Mouse (Mus musculus) lung, postnatal 0 days (tissue): ENCODE results near the gene Pbx1. TPM values are rescaled to one million over a fixed set of nuclear protein-coding genes. Genes with fewer than 3 reads are reported as not detected.
A peak's percentile ranks its signal among the peaks of the same experiment; 100 is the strongest.

Source experiments
- ATAC-seq: fragments of 200-750 bp; cut with Nextera tagmentation; 2 replicates; pipeline ENCODE4 v1.8.0; 2017; ENCODE audit warnings: moderate library complexity
- DNase-seq: peaks from one replicate; pipeline ENCODE4 v3.0.0-alpha.2; 2016; ENCODE audit warnings: low spot score
- H3K27ac ChIP-seq: fragments of 300-500 bp; sonication (generic); 2 replicates; pipeline ENCODE4 v1.5.1; 2014; ENCODE audit warnings: antibody characterized with exemption, mild to moderate bottlenecking, low read length, mixed read lengths
- H3K27me3 ChIP-seq: fragments of 300-500 bp; sonication (generic); replicated peaks from 2 replicates; pipeline ENCODE4 v1.6.1; 2014; ENCODE audit warnings: low read length, mixed read lengths; ENCODE audit not compliant: insufficient read depth
- H3K36me3 ChIP-seq: fragments of 300-500 bp; sonication (generic); 2 replicates; pipeline ENCODE4 v1.6.1; 2014; ENCODE audit warnings: low read length, mixed read lengths; ENCODE audit not compliant: insufficient read depth
- H3K4me1 ChIP-seq: fragments of 300-500 bp; sonication (generic); 2 replicates; pipeline ENCODE4 v1.6.1; 2014; ENCODE audit warnings: antibody characterized with exemption, low read depth, low read length, mixed read lengths; ENCODE audit not compliant: insufficient read depth
- H3K4me2 ChIP-seq: fragments of 300-500 bp; sonication (generic); replicated peaks from 2 replicates; pipeline ENCODE4 v1.6.1; 2014; ENCODE audit warnings: low read depth, mild to moderate bottlenecking, low read length, moderate library complexity, mixed read lengths
- H3K4me3 ChIP-seq: fragments of 300-500 bp; sonication (generic); 2 replicates; pipeline ENCODE4 v1.5.1; 2014; ENCODE audit warnings: low read depth, low read length
- H3K9ac ChIP-seq: fragments of 300-500 bp; sonication (generic); replicated peaks from 2 replicates; pipeline ENCODE4 v1.6.1; 2014; ENCODE audit warnings: low read depth, mild to moderate bottlenecking
- H3K9me3 ChIP-seq: fragments of 300-500 bp; sonication (generic); 2 replicates; pipeline ENCODE4 v1.6.1; 2016; ENCODE audit warnings: low read length, mixed read lengths
- CTCF ChIP-seq: IDR thresholded peaks from 2 replicates; pipeline ENCODE4 v1.5.1; 2016; ENCODE audit warnings: antibody characterized with exemption, mild to moderate bottlenecking
- EP300 ChIP-seq: IDR thresholded peaks from 2 replicates; pipeline ENCODE4 v1.6.1; 2016; ENCODE audit warnings: antibody characterized with exemption, mild to moderate bottlenecking, control low read depth
- whole genome bisulfite sequencing: fragments of 180-500 bp; shearing (Covaris S2); extraction: QIAGEN DNeasy Blood & Tissue Kit; methylation state at CpG from one replicate; pipeline ENCODE4 v1.1.7; 2014; 5-methylcytosine and 5-hydroxymethylcytosine counted together
- polyA plus RNA-seq: library from polyadenylated mRNA; unstranded; fragments of >200 nt; fragmentation: Nextera tagmentation; extraction: Ambion mirVana; gene quantifications from 2 replicates; pipeline ENCODE4 v1.2.1, GENCODE M21; 2015

Gene Pbx1
- polyA plus RNA-seq, 1 experiment from 2014 or later = 23.9 TPM

DNA sequence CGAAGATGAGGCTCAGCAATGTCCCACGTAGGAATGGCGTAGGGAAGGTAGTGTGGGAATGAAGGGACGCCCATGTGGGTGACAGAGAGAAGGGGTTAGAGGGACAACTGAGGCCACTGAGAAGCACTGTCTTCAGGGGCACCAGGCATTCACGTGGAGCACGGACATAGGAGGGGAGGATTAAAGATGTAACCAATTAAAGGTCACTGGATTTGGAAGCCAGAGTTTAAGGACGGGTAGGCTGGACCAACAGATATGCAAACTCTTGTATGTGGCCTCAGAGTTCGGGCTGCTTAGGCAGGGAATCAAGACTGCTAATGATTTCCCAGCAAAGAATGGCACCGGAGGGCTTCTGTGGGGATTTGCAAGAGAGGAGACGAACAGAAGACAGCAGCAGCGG lies 252.4 kb downstream of the Pbx1 start:
- WGBS = 76% methylated on average over 11 of the region's 11 CpGs
- Histone ChIP-seq H3K27me3 (no peaks in the 10 kb centered on the region), H3K4me1 (no peaks in the 10 kb centered on the region), H3K4me3 (no peak overlapping the region), H3K36me3 (0 out of 2 replicates have a peak, but pooled peaks cover 12% of the 10 kb centered on the region), H3K27ac (peak overlapping the region; percentile 57; the same call in 1 of the 2 replicates), H3K9ac (no peak overlapping the region), H3K4me2 (no peak overlapping the region), H3K9me3 (no peaks in the 10 kb centered on the region)
- DNase-seq = no peak
- no peak for ATAC-seq
- TF ChIP-seq CTCF = no peak
- no peak for TF ChIP-seq EP300

DNA sequence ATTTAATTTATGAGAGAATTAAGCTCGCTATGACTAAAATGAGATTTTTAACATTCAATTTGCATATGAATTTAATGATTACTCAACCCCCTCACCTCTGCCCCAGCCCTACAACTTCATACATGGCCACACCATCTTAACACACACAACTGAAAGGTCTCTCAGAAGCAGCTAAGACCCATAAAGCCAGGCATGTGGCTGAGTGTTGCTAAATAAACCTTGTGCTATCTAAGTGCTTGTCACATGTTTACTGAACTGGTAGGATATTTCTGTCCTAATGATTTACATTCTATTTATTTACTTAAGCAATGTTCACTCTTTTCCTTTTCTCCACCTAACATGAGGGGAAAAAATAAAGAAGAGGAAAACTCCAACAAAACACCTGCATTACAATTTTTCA lies 253.5 kb downstream of the Pbx1 start:
- no peak overlapping the region for H3K4me2 ChIP-seq
- no peaks in the 10 kb centered on the region for H3K4me1 ChIP-seq
- TF ChIP-seq CTCF (no peak), EP300 (no peak)
- DNase-seq (peak; percentile 17), ATAC-seq (no peak)
- H3K9ac ChIP-seq = no peak overlapping the region
- H3K27ac ChIP-seq = no peak overlapping the region
- H3K27me3 ChIP-seq = no peaks in the 10 kb centered on the region
- WGBS = 65% methylated on average over 1 of the region's 1 CpGs
- H3K36me3 ChIP-seq = 0 out of 2 replicates have a peak, but pooled peaks cover 12% of the 10 kb centered on the region
- no peaks in the 10 kb centered on the region for H3K9me3 ChIP-seq
- H3K4me3 ChIP-seq = no peak overlapping the region

DNA sequence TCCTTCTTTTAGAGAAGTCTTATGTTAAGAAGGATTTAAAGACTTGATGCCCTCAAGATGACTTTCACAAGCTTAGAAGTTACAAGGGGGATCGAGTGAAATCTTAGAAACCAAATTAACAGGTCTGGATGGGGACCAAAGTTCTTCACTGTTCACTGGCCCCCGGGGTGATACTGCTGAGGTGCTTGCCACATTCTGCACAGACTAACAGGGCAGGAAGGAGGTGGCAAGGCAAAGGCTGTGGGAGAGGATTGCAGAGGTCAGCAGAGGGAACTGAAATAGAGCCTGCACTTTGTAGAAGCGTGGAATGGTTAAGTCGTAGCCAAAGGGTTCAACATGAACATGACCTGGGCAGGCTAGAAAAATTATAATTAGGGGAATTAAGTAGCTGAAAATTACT lies 256.5 kb downstream of the Pbx1 start:
- no peaks in the 10 kb centered on the region for H3K27me3 ChIP-seq
- no peaks in the 10 kb centered on the region for H3K9me3 ChIP-seq
- H3K4me3 ChIP-seq = no peak overlapping the region
- 0 out of 2 replicates have a peak, but pooled peaks cover 3% of the 10 kb centered on the region for H3K36me3 ChIP-seq
- TF ChIP-seq EP300 = no peak
- TF ChIP-seq CTCF = no peak
- DNase-seq = no peak
- no peak overlapping the region for H3K4me2 ChIP-seq
- no peaks in the 10 kb centered on the region for H3K4me1 ChIP-seq
- WGBS = 85% methylated on average over 4 of the region's 4 CpGs
- H3K9ac ChIP-seq = no peak overlapping the region
- ATAC-seq = no peak
- no peak overlapping the region for H3K27ac ChIP-seq

DNA sequence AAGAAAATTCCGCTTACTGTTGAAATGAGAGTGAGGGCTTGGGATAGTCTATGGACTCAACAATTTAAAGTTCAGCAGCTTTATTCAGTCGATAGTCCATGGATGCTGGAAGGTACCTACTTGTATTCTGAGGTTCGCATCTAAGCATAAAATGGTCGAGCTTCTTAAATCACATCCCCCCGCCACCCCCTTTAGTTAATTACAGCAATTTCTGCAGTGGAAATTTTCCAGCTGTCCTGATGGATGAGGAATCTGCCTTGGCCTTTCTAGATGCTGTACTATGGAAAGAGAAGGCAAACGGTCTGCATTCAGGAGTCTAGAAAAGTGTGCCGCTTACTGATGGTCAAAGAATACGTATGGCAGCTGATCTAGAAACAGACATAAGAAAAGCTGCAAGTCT lies 262.3 kb downstream of the Pbx1 start:
- Histone ChIP-seq H3K4me1 (peaks cover 5% of the 10 kb centered on the region; the same call in 1 of the 2 replicates), H3K4me2 (no peak overlapping the region), H3K27me3 (no peaks in the 10 kb centered on the region), H3K9ac (no peak overlapping the region), H3K36me3 (no peaks in the 10 kb centered on the region), H3K9me3 (no peaks in the 10 kb centered on the region), H3K27ac (no peak overlapping the region), H3K4me3 (no peak overlapping the region)
- ATAC-seq = no peak
- 70% methylated on average over 8 of the region's 8 CpGs for WGBS
- DNase-seq = no peak
- TF ChIP-seq EP300 (no peak), CTCF (no peak)

DNA sequence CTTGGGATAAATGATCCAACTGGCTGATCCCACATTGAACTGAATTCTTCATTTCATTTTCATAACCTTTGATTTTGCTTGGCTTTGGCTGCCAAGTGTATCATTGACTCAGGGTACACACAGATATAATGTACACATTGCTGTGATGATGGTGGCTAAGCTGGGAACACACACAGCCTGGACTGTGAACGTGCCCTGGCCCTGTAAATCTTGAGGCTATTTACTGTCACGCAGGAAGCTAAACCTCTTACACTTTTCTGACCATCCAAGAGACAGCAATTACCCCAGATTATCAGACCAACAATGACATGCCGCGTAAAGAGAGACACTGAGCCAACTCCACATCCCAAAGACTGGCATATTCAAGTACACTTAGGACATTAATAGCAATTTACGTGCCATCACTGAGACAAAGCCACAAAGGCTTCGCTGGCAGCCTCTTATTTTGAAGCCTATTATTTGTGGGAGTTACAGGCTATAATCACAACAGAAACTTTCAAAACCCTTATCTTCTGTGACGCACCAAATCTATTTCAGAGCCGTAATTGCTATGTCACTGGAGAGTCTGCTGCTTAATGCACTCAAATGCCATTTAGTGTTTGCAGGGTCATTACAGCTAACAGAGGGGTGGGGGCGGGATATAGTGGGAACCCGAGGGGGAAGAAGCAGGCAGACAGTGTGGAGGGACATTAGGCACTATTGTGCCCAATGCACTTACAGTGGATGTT lies 262.9 kb downstream of the Pbx1 start:
- DNase-seq = peak; percentile 11
- Histone ChIP-seq H3K4me3 (no peak overlapping the region), H3K4me2 (no peak overlapping the region), H3K4me1 (peaks cover 5% of the 10 kb centered on the region; the same call in 1 of the 2 replicates), H3K36me3 (no peaks in the 10 kb centered on the region), H3K9ac (no peak overlapping the region), H3K27ac (no peak overlapping the region), H3K9me3 (no peaks in the 10 kb centered on the region), H3K27me3 (no peaks in the 10 kb centered on the region)
- 74% methylated on average over 10 of the region's 10 CpGs for WGBS
- no peak for ATAC-seq
- no peak for TF ChIP-seq CTCF
- no peak for TF ChIP-seq EP300

DNA sequence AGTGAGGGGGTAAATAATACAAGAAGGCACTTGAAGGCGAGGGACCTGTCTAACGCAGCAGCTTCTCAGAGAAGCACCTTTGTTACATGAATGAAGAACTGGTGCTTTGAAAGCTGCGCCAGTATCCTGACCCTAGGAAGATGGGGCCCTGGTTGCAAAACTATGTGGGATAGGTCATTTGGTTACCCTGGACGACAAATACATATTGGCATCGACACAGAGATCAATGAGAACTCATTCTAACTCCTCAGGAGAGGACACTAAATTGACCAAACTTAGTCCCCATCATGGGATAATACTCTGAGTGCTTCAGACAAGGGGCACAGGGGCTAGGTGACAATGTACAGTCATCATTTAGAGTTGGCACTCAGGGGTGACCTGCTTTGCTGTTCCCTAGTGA lies 264.3 kb downstream of the Pbx1 start:
- Histone ChIP-seq H3K9ac (no peak overlapping the region), H3K9me3 (no peaks in the 10 kb centered on the region), H3K4me3 (no peak overlapping the region), H3K4me2 (no peak overlapping the region), H3K27ac (no peak overlapping the region), H3K27me3 (no peaks in the 10 kb centered on the region), H3K4me1 (peaks cover 5% of the 10 kb centered on the region; the same call in 1 of the 2 replicates), H3K36me3 (no peaks in the 10 kb centered on the region)
- WGBS = 81% methylated on average over 5 of the region's 5 CpGs
- no peak for DNase-seq
- ATAC-seq = no peak
- TF ChIP-seq EP300 = no peak
- TF ChIP-seq CTCF = no peak
